Mouse (Mus musculus) hindbrain, embryonic 14.5 days (tissue): ENCODE results near the gene Rgs3. TPM values are rescaled to one million over a fixed set of nuclear protein-coding genes. Genes with fewer than 3 reads are reported as not detected.
A peak's percentile ranks its signal among the peaks of the same experiment; 100 is the strongest.

Experiments
- ATAC-seq: fragments of 200-750 bp; cut with Nextera tagmentation; 2 replicates; pipeline ENCODE4 v1.8.0; 2017; ENCODE audit warnings: moderate number of reproducible peaks, mild to moderate bottlenecking, moderate TSS enrichment, moderate library complexity; ENCODE audit not compliant: low FRiP score
- DNase-seq: peaks from one replicate; pipeline ENCODE4 v3.0.0-alpha.2; 2015; ENCODE audit warnings: low spot score
- H3K27ac ChIP-seq: fragments of 300-500 bp; sonication (generic); 2 replicates; pipeline ENCODE4 v1.5.1; 2014; ENCODE audit warnings: mild to moderate bottlenecking, moderate library complexity
- H3K27me3 ChIP-seq: fragments of 300-500 bp; sonication (generic); 2 replicates; pipeline ENCODE4 v1.6.1; 2014; ENCODE audit warnings: mild to moderate bottlenecking, low read length, mixed read lengths; ENCODE audit not compliant: control insufficient read depth, insufficient read depth
- H3K36me3 ChIP-seq: fragments of 300-500 bp; sonication (generic); replicated peaks from 2 replicates; pipeline ENCODE4 v1.6.1; 2014; ENCODE audit not compliant: control insufficient read depth, insufficient read depth
- H3K4me1 ChIP-seq: fragments of 300-500 bp; sonication (generic); replicated peaks from 2 replicates; pipeline ENCODE4 v1.6.1; 2014; ENCODE audit warnings: antibody characterized with exemption, low read length, mixed read lengths; ENCODE audit not compliant: control insufficient read depth, insufficient read depth
- H3K4me2 ChIP-seq: fragments of 300-500 bp; sonication (generic); replicated peaks from 2 replicates; pipeline ENCODE4 v1.6.1; 2014; ENCODE audit warnings: mild to moderate bottlenecking, moderate library complexity
- H3K4me3 ChIP-seq: fragments of 300-500 bp; sonication (generic); replicated peaks from 2 replicates; pipeline ENCODE4 v1.5.1; 2014; ENCODE audit warnings: mild to moderate bottlenecking, low read length
- H3K9ac ChIP-seq: fragments of 300-500 bp; sonication (generic); 2 replicates; pipeline ENCODE4 v1.6.1; 2014
- H3K9me3 ChIP-seq: fragments of 300-500 bp; sonication (generic); 2 replicates; pipeline ENCODE4 v1.6.1; 2016; ENCODE audit warnings: low read length; ENCODE audit not compliant: control insufficient read depth
- WGBS: fragments of 180-500 bp; shearing (Covaris S2); extraction: QIAGEN DNeasy Blood & Tissue Kit; methylation state at CpG from one replicate; pipeline ENCODE4 v1.1.7; 2014; 5-methylcytosine and 5-hydroxymethylcytosine counted together
- polyA plus RNA-seq: library from polyadenylated mRNA; unstranded; fragments of >200 nt; fragmentation: Nextera tagmentation; extraction: Ambion mirVana; gene quantifications from 2 replicates; pipeline ENCODE4 v1.2.1, GENCODE M21; 2014

Gene Rgs3
- polyA plus RNA-seq, 1 experiment from 2014 or later, result 42.9 TPM

- ATAC-seq, result no peak
Observed at GRCm38 (mm10) chr4:62695523-62695922, 135.9 kb downstream of the Rgs3 start.

GRCm38 (mm10) chr4:62695946-62696345 is 136.3 kb downstream of the Rgs3 start:
- ATAC-seq, result no peak
- WGBS, result 70% methylated on average over 11 of the region's 13 CpGs
- Histone ChIP-seq H3K27me3 (no peaks in the 10 kb centered on the region), H3K4me1 (peaks cover 28% of the 10 kb centered on the region), H3K4me2 (no peak overlapping the region), H3K27ac (no peak overlapping the region), H3K4me3 (no peak overlapping the region), H3K9ac (no peak overlapping the region), H3K36me3 (peaks cover 54% of the 10 kb centered on the region), H3K9me3 (no peaks in the 10 kb centered on the region)
- DNase-seq, result peak; percentile 90

More at GRCm38 (mm10) chr4:62695523-62695922, 135.9 kb downstream of the Rgs3 start:
- H3K4me3 ChIP-seq, result no peak overlapping the region
- H3K36me3 ChIP-seq, result peaks cover 55% of the 10 kb centered on the region
- H3K27me3 ChIP-seq, result no peaks in the 10 kb centered on the region
- no peak overlapping the region for H3K4me2 ChIP-seq
- H3K9ac ChIP-seq, result no peak overlapping the region
- DNase-seq, result no peak
- WGBS, result 65% methylated on average over 8 of the region's 8 CpGs
- H3K27ac ChIP-seq, result no peak overlapping the region
- H3K9me3 ChIP-seq, result no peaks in the 10 kb centered on the region
- peaks cover 28% of the 10 kb centered on the region for H3K4me1 ChIP-seq

- Histone ChIP-seq H3K9me3 (no peaks in the 10 kb centered on the region), H3K27ac (no peak overlapping the region)
- ATAC-seq, result no peak
Observed at GRCm38 (mm10) chr4:62696699-62697404, 137.2 kb downstream of the Rgs3 start.

GRCm38 (mm10) chr4:62697469-62697868 is 137.8 kb downstream of the Rgs3 start:
- DNase-seq (peak; percentile 80), ATAC-seq (peak; percentile 35; the same call in 1 of the 2 replicates)
- Histone ChIP-seq H3K4me2 (no peak overlapping the region), H3K4me1 (peaks cover 28% of the 10 kb centered on the region), H3K27me3 (no peaks in the 10 kb centered on the region), H3K9ac (no peak overlapping the region), H3K27ac (no peak overlapping the region), H3K9me3 (no peaks in the 10 kb centered on the region), H3K36me3 (peaks cover 48% of the 10 kb centered on the region), H3K4me3 (no peak overlapping the region)
- 27% methylated on average over 2 of the region's 2 CpGs for WGBS

More at GRCm38 (mm10) chr4:62696699-62697404, 137.2 kb downstream of the Rgs3 start:
- Histone ChIP-seq H3K36me3 (peaks cover 54% of the 10 kb centered on the region), H3K4me1 (peaks cover 28% of the 10 kb centered on the region), H3K4me2 (no peak overlapping the region), H3K4me3 (no peak overlapping the region), H3K9ac (no peak overlapping the region), H3K27me3 (no peaks in the 10 kb centered on the region)
- WGBS, result 58% methylated on average over 7 of the region's 7 CpGs
- DNase-seq, result no peak

GRCm38 (mm10) chr4:62698521-62698920 is 138.9 kb downstream of the Rgs3 start:
- H3K27me3 ChIP-seq, result no peaks in the 10 kb centered on the region
- H3K36me3 ChIP-seq, result peaks cover 46% of the 10 kb centered on the region
- no peak overlapping the region for H3K27ac ChIP-seq
- H3K4me3 ChIP-seq, result no peak overlapping the region
- DNase-seq, result no peak
- peaks cover 28% of the 10 kb centered on the region for H3K4me1 ChIP-seq
- no peaks in the 10 kb centered on the region for H3K9me3 ChIP-seq
- WGBS, result 69% methylated on average over 3 of the region's 3 CpGs
- 0 out of 2 replicates have a peak overlapping the region, but pooled peaks have one; percentile 28 for H3K9ac ChIP-seq
- no peak for ATAC-seq
- H3K4me2 ChIP-seq, result no peak overlapping the region

- H3K9me3 ChIP-seq, result no peaks in the 10 kb centered on the region
- WGBS, result 3% methylated on average over 10 of the region's 10 CpGs
- peaks cover 28% of the 10 kb centered on the region for H3K4me1 ChIP-seq
- peaks cover 52% of the 10 kb centered on the region for H3K36me3 ChIP-seq
- ATAC-seq, result peak; percentile 84
- peak overlapping the region; percentile 48 for H3K4me2 ChIP-seq
- H3K27me3 ChIP-seq, result no peaks in the 10 kb centered on the region
- H3K9ac ChIP-seq, result peak overlapping the region; percentile 40; the same call in 1 of the 2 replicates
- DNase-seq, result peak; percentile 84
- peak overlapping the region; percentile 22 for H3K4me3 ChIP-seq
- peak overlapping the region; percentile 54; the same call in 1 of the 2 replicates for H3K27ac ChIP-seq
Observed at GRCm38 (mm10) chr4:62699191-62699812, 139.7 kb downstream of the Rgs3 start.

- Histone ChIP-seq H3K9me3 (no peaks in the 10 kb centered on the region), H3K9ac (peak overlapping the region; percentile 40; the same call in 1 of the 2 replicates), H3K27ac (no peak overlapping the region), H3K36me3 (peaks cover 54% of the 10 kb centered on the region), H3K4me3 (peak overlapping the region; percentile 22; the same call in 1 of the 2 replicates), H3K4me1 (peaks cover 28% of the 10 kb centered on the region), H3K4me2 (peak overlapping the region; percentile 48), H3K27me3 (no peaks in the 10 kb centered on the region)
- 83% methylated on average over 5 of the region's 5 CpGs for WGBS
- no peak for ATAC-seq
- no peak for DNase-seq
Observed at GRCm38 (mm10) chr4:62700426-62700825, 140.8 kb downstream of the Rgs3 start.

GRCm38 (mm10) chr4:62703151-62703550 is 143.5 kb downstream of the Rgs3 start:
- no peak for DNase-seq
- Histone ChIP-seq H3K9ac (no peak overlapping the region), H3K27me3 (no peaks in the 10 kb centered on the region), H3K36me3 (peaks cover 47% of the 10 kb centered on the region), H3K4me2 (no peak overlapping the region), H3K4me1 (peaks cover 17% of the 10 kb centered on the region), H3K4me3 (no peak overlapping the region), H3K27ac (no peak overlapping the region), H3K9me3 (no peaks in the 10 kb centered on the region)
- WGBS, result 77% methylated on average over 9 of the region's 9 CpGs
- ATAC-seq, result no peak

GRCm38 (mm10) chr4:62704204-62704603 is 144.6 kb downstream of the Rgs3 start:
- no peak overlapping the region for H3K4me2 ChIP-seq
- ATAC-seq, result no peak
- H3K36me3 ChIP-seq, result peaks cover 40% of the 10 kb centered on the region
- no peak overlapping the region for H3K4me3 ChIP-seq
- WGBS, result 97% methylated on average over 13 of the region's 13 CpGs
- DNase-seq, result no peak
- H3K27ac ChIP-seq, result no peak overlapping the region
- no peaks in the 10 kb centered on the region for H3K27me3 ChIP-seq
- H3K4me1 ChIP-seq, result peaks cover 8% of the 10 kb centered on the region
- no peaks in the 10 kb centered on the region for H3K9me3 ChIP-seq
- no peak overlapping the region for H3K9ac ChIP-seq
